Mouse (Mus musculus) ES-Bruce4 (cell line): ENCODE results near the gene Egfr.

ENCODE experiments used
- EP300 ChIP-seq: IDR thresholded peaks from 2 replicates; pipeline ENCODE4 v1.6.1; 2011; ENCODE audit warnings: low read depth, low read length; ENCODE audit not compliant: insufficient read depth
- POLR2A ChIP-seq: IDR thresholded peaks from one replicate; pipeline ENCODE4 v1.8.1; 2011; ENCODE audit warnings: low read length; ENCODE audit not compliant: insufficient read depth

- TF ChIP-seq POLR2A (no peak), EP300 (no peak)
Measured at GRCm38 (mm10) chr11:16958520-16958919, 206.5 kb downstream of the Egfr start.
